Mouse (Mus musculus) layer of hippocampus, adult 9-11 months (tissue): ENCODE measurements around the gene Sobp.

Experiments
- DNase-seq: peaks from one replicate; pipeline ENCODE4 v3.0.0; 2022

The Sobp gene

DNA sequence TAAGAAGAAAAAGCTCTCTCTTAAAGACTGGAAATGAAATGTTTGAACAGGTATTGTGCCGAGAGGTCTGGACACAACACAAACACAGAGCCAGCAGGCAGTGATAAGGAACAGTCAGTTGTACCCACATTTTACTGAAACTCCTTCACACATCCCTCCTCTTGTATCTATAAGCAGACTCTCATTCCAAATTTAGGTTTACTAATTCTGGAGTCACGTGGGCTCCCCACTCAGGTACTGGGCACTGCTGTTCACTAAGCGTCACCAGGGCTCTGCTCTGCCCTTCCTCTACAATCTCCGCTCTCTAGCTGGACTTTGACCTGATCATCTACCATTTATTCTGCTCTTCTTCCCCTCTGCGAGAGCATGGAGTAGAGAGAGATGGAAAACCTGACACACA, 15.4 kb downstream of the Sobp start:
- DNase-seq, result no peak

DNA sequence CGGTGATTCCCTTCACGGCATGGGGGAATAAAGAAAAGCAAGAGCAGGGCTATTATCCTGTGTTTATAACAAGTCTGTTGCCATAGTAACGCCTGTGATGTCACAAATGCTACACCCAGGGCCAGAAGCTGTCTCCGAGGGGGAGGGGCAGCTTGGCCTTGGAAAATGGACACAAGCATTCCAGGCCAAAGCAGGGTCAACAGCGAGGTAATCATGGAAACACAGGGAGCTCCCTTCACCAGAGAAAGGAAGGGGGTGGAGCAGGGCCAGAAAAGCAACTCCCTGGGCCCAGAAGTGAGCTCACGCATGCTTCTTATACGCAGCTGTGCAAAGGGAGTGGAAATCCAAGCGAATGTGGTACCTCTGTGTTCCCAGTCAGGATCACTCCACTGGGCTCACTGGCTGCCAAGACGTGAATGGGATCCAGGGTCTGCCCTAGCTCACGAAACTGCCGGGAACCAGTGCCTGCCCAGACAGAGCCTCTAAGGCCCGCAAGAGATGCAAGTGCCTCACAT, 19.2 kb downstream of the Sobp start:
- DNase-seq, result peak; percentile 45

DNA sequence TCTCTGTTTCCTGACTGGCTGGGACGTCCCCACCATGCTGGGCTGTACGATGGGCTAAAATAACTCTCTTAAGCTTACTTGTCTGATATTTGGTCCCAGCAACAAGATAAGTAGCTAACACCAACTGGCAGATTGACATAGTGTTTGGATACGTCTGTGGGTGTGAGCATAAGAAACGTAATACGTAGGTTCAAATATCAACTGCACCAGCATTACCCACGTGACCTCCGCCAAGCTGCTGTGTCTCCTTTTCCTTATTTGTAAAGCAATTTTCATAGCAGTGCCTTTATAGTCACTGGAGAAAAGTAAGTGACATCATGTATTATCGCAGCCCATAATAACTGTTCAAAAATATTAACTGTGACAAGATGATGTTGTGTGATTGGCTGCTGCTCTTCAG, 21.7 kb downstream of the Sobp start:
- no peak for DNase-seq

DNA sequence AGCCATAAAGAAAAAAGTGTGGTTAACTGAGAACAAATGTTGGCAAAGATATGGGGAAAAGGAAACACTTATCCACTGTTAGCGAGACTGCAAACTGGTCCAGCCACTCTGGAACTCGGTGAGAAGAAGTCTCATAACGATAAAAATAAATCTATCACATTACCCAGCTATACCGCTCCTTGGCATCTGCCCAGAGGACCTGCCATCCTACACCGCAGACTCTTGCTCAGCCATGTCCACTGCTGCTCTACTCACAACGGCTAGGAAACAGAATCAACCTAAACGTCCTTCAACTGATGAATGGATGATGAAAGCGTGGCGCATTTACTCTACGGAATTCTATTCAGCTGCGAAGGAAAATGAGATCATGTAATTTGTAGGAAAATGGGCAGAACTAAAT, 25.9 kb downstream of the Sobp start:
- no peak for DNase-seq

DNA sequence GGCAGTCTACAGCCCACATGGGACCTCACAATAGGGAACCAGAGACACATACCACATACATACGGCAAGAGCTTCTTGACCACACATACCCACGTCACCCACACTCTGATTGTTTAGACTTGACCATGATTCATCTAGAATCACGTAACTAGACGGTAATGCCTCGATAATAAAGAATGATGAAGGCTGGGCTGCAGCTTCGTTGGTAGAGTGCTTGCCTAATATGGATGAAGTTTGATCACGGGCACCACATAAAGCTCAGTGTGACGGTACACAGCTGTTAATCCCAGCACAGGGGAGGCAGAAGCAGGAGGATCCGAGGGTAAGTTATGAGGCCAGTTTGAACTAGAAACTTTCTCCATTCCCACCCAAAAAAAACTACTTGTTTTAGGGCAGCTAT, 31.2 kb downstream of the Sobp start:
- DNase-seq, result no peak

DNA sequence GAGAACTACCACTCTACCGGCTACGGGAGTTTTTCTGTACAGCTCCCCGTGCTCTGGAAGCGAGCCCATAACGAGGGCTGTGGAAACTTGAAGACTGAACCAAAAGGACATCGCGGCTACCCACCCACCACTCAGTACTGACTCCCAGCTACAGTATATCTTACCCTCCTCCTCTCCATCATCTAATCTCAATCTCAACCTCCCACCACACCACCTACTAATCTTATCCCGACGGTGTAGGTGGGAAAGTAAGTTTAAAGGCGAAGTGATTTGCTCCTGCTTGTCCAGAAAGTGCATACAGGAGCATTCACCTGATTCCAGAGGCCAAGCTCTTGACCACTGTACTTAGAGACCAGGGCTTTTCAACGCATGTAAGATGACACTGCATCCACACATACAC, 40.3 kb downstream of the Sobp start:
- DNase-seq, result no peak

DNA sequence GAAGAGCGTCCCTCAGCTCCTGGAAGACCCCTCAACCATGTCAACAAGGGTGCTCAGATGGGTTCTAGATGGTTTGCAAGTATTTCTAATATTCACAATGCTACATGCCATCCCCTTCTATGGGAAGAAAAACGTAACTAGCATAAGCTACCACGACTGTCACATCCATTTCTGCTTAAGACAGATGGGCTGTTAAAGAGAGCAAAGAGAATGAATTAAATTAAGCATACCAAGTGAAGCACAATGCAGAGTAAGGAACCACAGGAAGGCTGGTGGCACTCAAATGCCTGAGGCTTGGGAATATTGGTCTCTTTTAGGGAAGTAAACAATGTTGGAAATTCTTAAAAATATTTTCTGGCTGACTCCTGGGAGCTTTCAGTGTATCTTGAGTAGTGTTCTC, 45.6 kb downstream of the Sobp start:
- DNase-seq, result no peak

DNA sequence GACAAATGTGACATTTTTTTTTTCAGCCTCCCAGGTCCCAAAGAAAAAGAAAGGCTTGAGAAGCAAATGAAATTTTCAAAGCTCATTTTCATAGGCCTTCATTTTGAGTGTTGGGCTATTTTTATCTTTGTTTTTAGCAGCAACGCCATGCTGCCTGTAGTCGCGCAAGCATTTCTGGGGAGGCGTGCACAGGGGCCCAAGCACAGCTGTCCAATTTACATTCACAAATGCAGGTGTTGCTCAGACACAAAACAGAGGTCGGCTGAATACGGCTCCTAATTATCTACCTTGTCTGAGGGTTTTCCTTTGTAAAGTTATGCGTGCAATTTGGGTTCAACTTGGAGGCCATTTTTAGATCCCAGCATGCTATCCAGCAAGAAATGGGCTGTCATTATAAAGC, 49.8 kb downstream of the Sobp start:
- no peak for DNase-seq

DNA sequence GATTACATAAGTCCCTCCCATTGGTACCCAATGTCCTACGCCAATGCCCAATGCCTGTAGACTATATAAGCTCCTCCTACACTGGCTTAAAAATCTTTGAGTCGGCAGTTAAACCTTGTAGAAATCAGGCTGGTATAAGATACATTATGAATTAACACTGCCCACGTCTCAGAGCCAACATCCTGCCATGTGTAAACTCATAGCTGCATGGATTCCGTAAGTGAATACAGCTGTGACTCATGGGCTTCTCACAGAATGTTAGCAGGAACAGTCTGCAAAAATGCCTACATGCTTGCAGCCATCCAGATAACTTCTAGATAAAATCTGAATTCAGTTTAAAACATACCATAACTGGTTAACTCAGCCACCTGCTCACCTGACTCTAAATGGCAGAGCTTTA, 50.2 kb downstream of the Sobp start:
- no peak for DNase-seq

DNA sequence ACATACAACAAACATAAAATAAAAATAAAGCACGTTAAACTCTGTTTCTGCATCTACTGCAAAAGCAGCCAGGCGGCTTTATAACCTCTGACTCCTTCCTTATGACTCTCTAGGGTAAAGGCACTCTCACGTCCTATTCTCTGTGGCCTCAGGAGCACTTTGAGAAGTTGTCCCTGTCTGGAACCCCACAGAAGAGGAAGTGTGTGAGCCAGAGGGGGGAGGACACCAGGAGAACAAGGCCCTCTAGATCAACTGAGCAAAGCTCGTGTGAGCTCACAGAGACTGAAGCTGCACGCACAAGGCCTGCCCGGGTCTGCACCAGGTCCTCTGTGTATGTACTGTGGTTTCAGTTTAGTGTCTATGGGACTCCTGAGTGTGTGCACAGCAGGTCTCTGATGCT, 50.9 kb downstream of the Sobp start:
- DNase-seq, result no peak

DNA sequence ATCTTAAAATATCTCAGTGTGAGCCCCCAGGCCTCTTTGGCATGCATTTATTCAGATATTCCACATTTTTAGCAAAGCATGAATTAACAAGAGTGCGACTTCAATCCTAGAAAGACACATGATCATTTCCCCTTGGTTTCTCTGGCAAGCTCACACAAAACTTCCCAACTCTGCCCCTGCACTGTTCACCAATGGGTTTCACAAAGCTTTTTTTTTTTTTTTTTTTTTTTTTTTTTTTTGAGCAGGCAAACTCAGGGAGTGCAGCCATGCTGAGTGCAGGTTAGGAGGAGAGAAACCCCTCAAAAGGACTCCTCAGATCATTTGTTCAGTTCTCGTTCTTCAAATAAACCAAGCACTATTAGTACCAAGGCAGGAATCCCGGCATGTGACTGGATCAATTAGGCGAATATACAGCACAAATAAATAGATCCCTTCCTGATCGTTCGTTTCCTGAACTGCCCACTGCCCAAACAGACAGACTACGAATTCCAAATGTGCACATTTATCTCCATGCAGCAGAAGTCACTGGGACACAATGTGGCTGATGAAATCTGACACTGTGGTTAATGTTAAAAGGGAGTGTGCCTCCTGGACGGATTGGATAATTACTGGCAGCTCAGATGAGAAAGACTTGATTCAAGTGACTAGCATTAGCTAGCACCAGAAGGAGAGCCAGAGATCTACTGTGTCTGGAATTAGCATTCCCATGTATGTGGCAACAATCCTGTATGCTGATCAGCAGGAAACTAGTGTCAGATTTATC, 53.5 kb downstream of the Sobp start:
- DNase-seq, result no peak

DNA sequence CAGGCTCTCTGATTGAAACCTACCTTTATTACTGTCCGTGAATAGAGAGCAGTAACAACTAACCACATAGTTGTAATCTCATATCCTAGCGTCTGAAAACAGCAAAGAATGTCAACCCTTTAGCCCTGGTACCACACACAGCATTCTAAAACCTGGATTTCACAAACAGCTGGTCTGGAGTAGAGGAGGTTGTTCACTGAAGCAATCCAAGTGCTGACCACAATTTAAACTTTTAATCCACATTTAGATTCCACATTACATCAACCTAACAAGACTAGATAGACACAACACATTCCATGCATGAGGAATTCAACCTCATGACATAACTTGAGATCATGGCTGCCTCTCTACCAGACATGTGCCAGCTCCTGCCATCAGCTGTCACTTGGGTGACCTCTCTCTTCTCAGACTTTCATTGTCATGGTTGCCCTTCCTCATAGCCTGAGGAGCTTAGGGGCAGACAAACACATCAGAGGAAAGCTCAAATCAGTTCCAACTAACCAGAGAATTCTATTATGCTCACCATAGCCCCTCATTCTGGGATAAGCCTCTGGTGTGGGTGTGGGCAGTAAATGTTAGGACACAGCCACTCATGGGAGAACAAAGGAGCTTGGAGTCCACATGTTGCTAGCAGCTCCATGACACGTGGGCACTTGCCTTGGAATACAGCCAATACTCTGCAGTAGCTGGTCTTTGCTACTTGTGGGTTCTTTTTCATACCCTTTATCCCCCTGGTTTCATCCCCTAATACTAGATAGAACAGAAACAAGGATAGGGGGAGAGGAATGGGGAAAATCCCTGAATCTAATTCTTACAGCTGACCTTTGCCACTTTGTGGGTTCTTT, 58.0 kb downstream of the Sobp start:
- DNase-seq, result no peak

DNA sequence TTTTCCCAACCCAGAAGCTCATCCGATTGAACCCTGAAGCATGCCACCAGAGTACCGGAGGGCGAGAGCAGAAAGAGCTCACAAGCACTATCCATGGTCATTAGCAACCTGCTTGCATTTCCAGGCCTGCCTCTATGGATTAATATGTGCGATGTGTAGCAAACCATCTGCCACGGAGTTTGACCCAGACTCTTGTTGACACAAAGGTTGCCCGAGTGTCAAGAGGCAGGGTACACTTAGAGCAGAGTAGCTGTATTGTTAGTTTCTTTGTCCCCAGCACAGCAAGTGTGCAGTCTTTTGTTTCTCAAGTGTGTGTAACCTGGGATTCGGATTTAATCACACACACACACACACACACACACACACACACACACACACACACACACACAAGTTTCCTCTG, 62.0 kb downstream of the Sobp start:
- no peak for DNase-seq

DNA sequence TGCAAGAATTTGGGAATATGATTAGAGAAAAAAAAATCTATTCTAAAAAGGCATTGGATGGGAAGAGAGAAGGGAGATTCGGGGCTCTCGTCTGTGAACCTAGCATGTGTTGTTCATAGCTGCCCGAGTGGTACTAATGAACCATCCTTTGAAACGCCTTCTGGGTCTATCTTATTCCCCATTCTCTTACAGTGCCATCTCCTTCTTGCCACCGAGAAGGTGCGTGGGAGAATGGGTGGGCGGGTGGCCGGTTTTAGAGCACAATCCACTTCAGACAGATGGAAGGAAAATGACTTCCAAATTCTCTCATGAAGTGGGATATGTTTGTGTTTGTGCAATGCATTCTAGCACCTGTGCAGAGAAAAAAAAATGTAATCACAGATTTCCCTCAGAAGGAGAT, 67.7 kb downstream of the Sobp start:
- DNase-seq, result peak; percentile 85

DNA sequence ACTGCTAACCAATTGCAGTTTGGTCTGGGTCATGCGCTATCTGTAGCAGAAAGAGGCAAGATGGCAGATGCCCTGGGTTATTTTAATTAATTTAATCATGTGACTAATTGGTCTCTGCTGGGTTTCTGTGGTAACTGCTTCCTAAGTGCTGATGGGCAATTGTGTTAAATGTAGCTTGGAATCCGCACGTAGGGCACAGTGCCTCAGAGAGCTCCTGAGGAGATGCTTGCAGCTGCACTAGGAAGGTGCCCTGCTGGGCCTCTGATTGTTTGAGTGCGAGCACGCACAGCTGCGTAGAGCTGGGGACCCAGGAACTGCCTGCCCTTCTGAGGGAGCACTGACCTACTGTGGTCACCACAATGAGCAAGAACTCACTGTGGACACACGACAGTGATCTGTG, 68.1 kb downstream of the Sobp start:
- DNase-seq, result no peak

DNA sequence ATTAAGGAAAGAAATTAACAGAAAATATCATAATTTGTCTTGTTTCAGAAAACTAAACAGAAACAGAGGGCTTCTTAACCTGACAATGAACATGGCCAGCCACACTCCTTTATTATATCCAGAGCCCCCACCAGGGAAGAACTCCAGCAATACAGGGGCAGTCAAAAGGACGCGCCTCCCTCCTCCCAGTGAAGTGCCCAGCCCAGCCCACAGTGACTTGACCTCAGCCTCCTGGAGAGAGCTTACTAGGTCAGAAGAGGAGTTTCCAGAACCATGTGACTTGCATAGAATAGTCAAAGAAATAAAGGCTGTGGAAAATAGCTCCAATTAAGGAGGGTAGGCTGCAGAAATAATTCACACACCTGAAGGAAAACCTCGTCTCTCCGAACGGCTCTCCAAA, 73.8 kb downstream of the Sobp start:
- no peak for DNase-seq

DNA sequence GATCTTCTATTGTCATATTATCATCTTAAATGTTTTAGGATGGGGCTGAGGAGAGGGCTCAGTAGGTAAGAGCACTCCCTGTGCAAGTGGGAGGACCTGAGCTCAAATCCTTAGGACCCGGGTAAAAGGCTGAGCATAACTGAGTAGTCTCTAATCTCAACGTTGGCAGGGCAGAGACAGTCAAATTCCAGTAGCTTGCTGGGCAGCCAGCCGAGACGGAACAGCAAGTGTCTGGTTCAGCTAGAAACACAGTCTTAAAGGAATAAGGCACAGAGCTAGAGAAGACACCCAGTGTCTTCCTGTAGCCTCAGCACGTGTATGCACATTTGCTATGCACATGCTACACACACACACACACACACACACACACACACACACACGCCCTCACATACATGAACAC, 75.1 kb downstream of the Sobp start:
- no peak for DNase-seq

DNA sequence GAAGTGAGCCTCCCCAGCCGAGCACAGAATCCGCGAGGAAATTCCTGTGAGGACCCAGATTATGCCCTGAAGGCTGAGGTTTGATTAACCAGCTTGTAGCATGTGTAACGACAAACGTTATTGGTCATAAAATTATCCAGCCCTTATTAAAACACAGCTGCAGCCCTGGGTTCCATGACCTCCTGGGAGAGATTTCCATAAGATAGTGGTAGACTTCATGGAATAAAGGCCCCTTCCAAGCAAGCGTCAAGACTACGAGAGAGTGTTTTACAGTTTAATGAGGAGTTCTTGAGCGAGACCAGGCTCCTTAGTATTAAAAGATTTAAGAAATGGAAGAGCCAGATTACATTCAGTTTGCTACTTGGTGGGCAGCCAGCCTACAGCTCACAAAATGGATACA, 76.6 kb downstream of the Sobp start:
- no peak for DNase-seq

DNA sequence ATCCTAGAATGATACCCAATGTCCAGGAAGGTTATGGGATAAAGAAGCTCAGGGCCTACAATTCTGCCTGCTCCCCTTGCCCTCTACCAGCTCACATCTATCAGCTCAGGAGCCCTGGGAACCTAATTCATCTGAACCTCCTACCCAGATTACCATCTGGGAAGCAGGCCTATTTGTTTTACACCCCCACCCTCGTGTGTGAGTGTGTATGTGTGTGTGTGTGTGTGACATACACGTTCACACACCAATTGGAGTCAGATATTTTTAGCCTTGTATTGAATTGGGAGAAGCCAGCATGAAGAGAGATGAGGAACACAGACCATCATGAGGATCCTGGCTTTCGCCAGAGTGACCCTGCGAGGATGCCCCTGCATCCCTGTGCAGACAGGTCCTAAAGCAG, 77.7 kb downstream of the Sobp start:
- peak; percentile 62 for DNase-seq

DNA sequence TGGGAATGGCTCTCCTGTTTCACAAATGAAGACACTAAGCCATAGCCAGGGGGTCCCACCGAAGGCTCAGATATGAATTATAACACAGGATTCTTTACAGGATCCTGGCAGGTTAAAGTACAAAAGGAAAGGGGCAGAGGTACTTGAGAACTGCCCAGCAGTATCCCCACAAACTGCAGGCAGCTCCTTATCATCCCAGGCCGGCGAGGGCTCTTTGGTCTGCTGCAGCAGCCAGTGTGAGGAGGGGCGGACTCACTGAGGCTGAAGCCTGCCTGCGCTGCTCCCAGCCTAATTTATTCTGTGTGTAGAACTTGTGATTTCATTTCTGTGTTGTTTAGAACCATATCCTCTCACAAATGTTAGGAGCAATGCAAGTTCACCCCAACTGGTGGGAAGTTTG, 79.8 kb downstream of the Sobp start:
- DNase-seq, result no peak

DNA sequence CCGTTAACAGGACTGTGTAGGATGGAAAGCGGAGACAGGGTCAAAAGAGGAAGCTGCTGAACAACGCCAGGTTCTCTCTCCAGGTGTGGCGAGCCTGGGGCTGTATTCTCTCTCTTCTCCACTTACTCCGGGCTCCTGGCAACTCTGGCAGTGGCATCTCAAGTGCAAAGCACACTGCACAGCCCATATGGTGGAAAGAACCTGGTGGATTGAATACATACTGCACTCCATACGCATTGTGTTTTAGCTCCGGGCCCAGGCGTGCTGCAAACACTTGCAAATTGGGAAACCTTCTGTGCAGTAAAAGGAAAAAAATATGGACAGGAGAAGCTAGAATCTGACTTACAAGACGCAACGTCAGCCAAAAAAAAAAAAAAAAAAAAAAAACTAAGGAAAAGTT, 80.9 kb downstream of the Sobp start:
- peak; percentile 80 for DNase-seq

DNA sequence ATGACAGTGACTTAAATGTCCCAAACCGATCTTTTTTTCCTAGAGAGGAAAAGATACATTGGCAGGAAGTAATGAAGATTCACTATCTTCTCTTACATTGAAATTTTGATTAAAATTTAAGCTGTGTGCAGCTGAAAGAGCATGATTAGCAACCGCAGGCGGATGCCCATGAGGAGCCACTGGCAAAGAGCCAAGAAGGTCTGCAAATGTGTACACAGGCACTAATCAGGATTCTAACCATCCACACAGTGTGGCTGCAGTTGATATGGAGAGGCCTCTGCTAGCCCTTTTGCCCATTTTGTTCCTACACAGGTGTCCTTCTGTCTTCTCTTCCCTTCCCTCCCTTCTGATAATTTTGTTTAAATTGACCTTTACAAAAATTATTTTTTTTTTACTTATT, 84.3 kb downstream of the Sobp start:
- DNase-seq, result no peak

DNA sequence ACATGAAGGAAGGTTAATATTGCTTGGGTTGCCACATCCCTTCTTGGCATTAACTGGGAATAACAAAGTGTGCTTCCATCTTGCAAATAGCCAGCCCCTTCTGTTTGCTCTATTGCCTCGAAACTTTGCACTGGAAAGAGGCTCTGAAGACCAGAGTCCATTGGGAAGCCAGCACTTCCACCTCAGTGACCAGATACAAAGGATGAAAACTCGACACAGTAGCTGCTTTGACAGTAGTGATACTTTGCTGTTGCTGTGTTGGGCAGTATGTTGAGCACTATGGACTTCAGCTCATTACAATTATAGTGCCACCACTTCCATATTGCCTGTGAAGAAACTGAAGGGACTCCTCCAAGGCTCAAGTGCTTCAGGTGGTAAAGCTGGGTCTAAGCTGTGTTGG, 86.9 kb downstream of the Sobp start:
- DNase-seq, result no peak

DNA sequence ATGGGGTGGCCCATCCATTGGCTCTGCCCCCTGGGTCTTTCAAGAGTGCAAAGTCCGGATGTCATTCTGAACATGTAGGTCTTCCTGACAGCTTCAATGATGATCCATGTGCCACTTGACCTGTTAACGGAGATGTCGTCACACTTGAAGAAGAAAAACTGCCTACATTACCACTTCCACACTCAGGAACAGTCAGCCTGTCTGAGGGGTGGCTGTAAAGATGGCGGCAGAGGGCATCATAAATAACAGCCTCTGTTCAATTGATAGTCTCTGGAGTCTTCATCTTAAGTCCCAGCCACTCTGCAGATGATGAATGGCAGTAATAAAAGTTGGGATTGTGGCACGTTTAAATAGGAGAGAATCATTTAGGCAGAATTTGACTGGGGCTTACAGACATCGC, 87.4 kb downstream of the Sobp start:
- DNase-seq, result no peak

DNA sequence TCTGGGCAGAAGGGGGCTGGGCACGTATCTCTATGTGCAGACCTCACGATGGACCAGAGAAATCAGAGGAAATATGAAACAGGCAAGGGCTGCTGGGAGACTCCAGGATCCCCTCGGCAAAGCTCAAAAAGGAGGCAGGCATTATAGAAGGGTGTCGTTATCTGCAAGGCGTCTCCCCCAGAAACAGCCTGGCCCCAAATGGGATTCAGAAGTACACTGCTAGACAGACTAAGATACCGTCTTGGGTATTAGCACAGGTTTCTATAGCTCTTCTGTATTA, 90.3 kb downstream of the Sobp start:
- DNase-seq, result no peak
